Mouse (Mus musculus): ENCODE results near the gene Il2rg.

Il2rg gene

DNA sequence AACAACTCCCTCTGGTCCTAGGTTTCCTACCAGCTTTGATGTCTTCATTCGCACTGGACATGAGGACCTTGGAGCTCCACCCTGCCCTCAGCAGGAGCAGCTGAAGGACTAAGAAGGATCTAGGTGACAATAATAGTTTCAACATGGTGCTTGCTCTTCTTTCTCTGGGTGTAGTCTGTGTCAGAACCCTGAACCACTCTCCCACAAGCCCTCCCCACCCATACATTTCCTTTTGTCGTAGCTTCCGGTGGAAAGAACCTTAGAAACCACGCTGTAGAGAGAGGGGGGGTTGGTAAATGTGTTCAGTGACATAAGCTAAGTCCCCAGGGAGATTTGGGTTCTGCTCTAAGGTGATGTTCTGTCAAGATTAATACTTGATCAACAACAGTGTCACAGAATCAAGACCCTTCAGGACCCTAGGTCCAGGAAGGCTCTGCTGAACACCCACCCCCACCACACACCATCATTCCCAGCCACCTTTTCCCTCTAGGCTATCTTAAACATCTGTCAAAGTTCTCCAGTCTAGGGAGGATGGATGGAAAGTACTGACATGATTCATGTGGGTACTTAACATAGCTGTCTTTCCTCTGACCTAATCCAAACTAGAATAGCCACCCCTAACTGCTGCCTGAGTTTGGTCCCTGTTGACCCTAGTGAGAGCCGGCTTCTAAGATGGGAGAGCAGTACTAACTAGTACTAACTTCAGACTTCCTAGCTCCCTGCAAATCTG is at the start of gene Il2rg:
TSS of gene Il2rg (minus strand) at position 231 of the 730 bp plus-strand sequence.
- no peak for DNase-seq (ENCODE audit: low spot score)

DNA sequence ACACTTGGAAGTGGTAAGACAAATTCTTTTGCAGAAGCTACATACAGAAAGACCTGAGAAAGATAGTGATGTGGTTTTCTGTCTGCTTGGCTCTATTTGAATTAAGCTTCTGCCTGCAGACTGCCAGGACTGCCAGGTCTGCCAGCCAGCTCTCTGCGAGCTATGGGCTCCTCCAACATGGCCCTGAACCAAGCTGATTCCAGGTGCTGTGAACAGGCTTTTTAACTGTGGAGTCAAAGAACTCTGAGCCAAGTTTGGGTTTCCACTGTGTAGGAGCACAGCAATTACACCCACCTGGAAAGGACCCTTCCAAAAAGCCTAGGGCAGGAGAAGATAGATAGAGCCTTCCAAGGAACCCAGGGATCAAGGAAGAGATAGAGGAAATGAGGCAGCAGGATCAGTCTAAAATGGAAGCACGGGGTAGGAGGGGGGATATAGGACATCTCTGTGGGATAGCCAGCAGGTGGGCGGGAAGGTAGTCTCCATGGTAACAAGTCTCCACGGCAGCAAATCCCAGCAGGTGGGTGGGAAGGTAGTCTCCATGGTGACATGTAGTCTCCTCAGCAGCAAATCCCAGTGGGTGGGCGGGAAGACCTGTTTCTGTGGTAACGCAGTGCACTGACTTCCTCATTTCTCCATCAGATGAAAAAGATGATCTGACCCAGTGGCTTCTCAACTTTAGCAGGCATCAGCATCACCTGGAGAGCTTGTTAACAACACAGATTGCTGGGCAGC is 45.7 kb upstream of the Il2rg start:
- peak; percentile 47 for DNase-seq (ENCODE audit: low spot score)

DNA sequence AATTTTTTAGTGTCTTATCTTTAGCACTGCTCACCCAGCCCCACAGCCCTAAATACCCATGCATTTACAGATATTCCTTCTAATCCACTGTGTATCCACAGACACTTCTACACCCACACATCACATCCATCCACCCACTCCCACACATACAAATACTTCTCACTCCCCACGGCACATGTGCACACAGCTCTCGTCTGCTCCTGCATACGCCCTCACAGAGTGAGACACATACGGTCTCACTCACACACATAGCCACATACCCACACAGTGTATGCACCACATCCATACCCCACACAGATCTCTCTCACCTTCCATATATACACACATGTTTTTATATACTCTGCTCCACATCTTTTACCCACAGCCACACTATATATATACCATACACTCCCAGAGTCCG is 41.2 kb upstream of the Il2rg start:
- no peak for DNase-seq (ENCODE audit: low spot score)

DNA sequence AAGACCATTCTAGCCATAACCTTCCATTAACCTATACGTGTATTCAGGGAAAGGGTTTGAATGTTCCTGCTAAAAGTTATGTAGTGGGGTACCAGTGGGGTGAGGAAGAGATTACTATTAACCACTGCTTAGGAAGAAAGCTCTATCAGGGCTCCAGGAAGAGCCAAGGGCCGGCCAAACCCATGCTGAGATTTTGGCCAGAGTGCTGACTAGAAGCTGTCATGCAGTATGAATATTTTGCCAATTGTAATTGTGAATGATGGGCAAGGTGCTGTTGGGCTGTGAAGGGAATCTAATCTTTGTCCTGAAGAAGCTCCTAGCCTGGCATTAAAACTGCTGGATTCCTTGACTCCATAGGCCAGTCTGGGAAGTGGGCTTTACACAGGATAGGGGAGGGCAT is 36.6 kb upstream of the Il2rg start:
- DNase-seq (ENCODE audit: low spot score), result no peak

DNA sequence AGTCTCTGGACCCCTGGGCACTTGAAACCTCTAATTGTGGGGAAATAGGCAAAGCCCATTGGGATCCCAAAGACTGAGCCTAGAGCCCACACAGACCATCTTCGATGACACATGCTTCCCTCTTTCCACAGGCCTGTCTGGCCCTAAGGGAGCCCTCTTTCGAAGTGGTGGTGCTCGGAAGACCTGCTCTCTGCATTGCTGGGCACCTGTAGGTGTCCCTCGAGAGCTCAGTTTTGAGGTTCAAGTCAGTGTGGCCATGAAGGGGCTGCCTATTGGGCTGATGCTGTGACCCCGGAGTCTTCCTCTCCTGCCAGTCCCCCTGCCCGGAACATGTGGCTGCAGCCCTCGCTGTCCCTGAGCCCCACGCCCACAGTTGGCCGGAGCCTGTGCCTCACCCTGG is 33.6 kb upstream of the Il2rg start:
- no peak for DNase-seq (ENCODE audit: low spot score)

DNA sequence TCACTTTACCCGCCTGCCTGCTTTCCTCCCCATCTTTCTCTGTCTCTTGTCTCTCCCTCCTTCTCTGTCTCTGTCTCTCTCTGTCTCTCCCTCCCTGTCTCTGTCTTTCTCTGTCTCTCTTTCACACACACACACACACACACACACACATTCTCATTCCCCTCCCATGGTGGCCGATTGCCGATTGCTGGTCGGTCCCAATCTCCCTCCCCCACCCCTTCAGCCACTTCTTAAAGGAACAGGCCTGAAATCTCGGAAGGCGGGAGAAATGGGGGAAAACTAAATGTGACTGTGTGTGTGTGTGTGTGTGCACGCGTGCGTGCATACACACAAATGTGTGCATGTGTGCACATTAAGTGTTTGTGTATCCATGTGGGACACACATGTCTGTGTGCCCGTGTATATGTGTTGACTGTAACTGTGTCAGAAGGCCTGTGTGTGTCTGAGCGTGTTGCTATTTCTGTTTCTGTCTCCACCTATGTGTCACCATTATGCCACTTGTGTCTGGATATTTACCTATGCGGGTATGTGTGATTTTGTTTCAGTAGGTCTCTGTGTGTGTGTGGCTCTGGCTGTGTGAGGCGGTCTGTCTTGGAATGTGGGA is 32.5 kb upstream of the Il2rg start:
- DNase-seq (ENCODE audit: low spot score), result peak; percentile 47

DNA sequence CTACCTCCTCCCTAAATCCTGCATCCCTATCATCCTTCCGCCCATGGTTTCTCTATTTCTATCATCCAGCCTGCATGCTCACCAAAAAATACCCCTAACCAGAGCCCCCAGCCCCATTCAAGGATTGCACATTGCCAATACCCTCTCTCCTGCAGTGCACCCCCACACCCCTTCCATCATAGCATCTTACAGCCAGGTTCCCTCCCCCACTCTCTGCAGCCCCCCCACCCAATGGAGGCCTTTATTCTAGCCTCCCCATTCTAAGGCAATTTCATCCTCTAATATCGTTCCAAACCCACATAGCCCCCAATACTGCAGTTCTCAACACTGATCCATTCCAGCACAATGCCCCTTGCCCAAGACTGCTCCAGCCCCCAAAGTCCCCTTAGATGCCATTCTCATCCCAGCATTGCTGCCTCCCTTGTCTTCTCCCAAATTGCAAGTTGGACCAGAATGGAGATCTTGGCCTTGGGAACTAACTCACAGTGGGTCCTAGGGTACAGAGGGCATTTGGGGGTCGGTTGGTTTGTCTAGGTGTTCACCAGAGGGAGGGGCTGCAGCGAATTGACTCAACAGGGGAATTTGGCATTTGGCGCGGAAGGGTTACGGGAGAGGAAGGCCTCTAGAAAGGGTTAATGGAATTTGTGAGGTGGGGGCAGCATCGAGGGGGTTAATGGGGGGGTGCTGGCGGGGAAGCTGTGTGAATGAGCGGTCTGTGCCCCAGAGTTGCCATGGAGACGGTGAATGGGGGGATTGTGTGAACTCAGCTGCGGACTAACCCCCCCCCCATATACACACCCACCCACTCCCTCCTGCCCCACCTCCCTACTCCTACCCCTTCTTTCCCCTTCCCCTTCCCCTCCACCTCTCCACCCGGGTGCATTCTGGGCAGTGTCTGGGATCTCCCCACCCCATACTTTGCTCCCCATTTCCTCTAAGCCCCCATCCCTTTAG is 31.7 kb upstream of the Il2rg start:
- peak; percentile 46 for DNase-seq (ENCODE audit: low spot score)

DNA sequence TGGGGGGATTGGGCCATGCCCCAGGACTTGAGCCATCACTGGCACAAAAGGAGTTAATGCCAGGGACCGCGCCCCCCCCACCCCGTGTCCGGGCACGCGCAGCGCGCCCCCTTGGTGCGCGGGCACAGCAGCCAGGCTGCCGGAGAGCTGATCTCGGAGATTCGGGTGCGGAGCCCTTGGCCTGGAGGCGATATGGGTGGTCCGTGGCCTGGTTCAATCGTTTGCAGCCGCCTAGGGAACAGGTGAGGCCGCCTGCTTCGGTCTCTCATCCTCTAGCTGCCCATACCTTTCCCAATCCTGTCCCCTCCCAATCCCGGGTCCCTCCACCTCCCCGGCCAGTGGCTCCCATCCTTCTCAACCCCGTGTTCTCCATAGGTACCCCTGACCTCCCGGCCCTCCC is 31.0 kb upstream of the Il2rg start, which contains the start of gene Nlgn3:
TSS of gene Nlgn3 (plus strand) at position 114 of the 400 bp plus-strand sequence.
- DNase-seq (ENCODE audit: low spot score), result peak; percentile 38

DNA sequence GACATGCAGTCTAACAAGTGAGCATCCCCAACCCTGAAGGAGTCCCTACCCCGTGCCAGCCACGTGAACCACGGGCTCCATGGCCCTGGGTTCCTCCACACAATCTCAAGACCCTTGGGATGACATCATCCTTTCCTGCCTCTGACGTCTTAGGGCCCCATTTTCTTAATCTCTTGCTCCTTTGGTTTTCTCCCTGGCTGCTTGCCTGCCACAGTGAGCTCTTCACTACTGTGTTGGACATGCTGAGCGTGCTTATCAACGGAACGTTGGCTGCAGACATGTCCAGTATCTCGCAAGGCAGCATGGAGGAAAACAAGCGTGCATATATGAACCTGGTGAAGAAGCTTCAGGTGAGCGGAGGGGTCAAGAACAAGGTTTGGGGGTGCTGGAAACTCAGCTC is 22.1 kb upstream of the Il2rg start:
- no peak for DNase-seq (ENCODE audit: low spot score)

DNA sequence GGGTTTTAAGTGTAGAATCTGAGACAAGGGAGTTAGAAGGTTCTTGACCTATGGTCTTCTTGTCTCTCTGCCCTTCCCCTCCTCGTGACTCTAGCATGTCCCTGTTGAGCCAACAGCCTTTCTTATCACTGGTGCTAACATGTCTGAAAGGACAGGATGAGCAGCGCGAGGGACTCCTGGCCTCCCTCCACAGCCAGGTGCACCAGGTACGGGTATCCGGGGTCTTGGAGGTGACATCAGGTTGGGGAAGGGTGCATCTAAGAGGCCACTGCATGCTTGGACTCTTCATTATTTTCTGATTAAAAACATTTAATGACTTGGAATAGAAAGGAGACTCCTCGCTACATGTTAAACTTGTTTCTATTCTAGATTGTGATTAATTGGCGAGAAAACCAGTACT is 21.0 kb upstream of the Il2rg start:
- DNase-seq (ENCODE audit: low spot score), result no peak

DNA sequence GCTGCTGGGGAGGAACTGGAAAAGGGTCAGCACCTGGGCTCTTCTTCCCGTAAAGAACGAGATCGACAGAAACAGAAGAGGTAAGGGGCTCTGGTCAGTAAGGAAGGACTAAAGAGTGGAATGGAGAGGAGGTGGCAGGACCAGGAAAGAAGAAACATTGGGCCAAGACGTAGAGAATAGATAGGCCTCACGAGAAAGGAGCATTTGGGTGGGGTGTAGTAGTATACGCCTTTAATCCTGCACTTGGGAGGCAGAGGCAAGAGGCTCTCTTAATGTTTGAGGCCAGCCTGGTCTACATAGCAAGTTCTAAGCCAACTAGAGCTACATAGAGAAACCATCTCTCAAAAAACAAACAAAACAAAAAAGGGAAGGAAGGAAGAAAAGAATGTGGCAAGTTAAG is 20.4 kb upstream of the Il2rg start:
- DNase-seq (ENCODE audit: low spot score), result no peak

DNA sequence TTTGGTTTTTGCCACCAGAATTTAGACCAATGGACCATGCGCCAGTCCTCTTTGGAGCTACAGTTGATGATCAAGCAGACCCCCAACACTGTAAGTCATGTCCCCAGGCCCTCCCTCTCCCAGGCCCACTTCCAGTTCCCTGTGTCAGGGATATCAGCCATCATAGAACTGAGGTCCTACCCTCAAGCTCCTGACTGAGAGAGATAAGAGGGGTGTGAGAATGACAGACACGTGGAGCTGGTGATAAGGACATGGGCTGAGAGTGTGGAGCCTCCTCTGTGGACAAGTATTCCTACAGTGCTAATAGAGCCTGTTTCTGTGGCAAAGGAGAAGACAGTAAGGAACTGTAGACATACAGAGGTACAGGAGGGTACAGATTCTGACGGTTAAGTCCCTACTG is 19.5 kb upstream of the Il2rg start:
- DNase-seq (ENCODE audit: low spot score), result no peak

DNA sequence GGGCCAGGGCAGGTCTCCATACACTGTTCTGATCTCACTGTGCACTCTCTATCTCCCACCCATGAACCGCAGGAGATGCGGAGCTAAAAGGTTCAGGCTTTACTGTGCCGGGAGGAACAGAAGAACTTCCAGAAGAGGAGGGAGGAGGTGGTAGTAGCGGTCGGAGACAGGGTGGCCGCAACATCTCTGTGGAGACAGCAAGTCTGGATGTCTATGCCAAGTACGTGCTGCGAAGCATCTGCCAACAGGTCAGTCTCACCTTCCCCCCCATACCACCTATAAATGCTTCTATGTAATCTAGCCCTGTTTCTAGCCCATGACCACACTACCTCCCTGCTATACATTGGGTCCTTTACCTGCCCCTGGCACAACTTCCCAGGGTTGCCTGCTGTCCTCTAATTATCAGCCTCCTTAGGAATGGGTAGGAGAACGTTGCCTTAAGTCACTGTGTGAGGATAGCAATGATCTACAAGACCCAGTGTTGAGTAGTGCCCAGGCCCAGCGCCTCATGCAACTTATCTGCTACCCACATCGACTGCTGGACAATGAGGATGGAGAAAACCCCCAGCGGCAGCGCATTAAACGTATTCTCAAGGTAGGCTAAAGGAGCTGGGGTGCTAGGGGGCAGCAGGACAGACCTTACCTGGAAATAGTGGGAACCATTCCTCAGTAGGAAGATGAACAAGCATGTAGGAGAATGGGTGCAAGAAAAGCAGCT is 18.1 kb upstream of the Il2rg start:
- no peak for DNase-seq (ENCODE audit: low spot score)

DNA sequence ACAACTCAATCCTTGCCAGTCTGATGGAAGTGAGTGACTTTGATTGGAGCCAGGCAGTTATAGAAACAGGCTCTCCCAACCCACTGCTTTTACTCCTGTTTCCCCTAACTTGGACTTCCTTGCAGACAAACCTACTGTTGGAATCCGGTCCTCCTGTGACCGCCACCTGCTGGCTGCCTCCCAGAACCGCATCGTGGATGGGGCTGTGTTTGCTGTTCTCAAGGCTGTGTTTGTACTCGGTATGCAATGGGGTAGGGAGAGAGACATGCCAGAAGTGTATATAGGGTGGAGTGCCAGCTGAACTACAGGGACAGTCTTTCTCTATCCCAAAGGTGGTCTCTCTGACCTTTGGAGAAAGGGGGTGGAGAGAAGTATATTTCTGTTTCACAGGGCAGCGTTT is 17.5 kb upstream of the Il2rg start:
- peak; percentile 71 for DNase-seq (ENCODE audit: low spot score)

DNA sequence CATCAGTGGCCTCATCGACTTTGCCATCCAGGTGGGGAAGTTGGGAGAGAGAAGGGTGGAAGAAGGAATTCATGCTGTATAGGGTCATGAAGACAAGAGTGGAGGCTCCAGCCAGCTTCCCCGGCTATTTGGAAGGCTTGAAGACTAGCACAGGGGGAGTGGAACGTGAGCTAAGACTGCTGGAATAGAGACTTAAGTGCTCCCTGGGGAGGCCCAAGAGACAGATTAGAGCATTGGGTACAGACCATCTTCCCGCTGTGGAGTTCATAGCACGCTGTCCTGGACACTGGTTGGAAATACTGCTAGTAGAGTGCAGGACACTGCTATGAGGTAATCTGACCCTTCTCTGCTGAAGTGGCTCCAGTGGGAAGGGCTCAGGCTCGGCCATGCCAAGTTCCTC is 14.8 kb upstream of the Il2rg start:
- no peak for DNase-seq (ENCODE audit: low spot score)

DNA sequence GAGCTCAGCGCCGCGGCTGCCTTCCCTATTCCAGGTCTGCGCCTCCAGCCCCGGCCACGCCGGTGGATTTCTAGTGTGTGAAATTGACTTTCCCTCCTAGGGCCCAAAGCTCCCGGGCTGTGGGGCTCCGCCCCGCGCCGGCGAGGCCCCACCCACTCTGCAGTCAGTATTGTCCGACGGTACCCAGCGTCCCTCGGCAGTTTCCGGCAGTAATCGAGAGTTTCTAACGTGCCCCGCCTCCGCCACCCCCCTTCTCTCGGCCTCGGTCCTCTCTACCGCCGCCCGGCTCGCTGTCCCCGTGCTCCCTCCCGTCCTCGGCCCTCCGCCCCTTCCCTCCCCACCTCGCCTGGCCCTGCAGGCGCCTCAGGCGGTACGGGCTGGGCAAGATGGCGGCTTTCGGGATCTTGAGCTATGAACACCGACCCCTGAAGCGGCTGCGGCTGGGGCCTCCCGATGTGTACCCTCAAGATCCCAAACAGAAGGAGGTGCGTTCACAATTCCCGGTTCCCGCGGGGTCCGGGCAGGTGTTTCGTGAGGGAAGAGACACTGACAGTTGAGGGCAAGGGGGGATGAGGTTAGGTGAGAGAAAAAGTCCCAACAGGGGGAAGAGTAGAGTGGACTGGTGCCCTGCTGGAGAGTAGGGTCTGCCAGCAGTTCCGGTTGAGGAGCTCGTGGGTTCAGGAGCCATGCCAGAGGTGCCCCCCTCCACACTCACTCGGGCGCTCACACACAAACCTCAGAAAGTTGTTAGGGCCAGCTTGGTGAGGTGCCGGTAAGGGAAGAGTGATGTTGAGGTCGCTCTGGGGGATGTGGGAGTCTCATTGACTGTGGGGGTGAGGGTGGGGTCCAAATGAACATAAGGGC is 6.1 kb upstream of the Il2rg start, which contains the start of gene Med12:
TSS of gene Med12 (plus strand) at position 156 of the 864 bp plus-strand sequence.
- peak; percentile 92 for DNase-seq (ENCODE audit: low spot score)

DNA sequence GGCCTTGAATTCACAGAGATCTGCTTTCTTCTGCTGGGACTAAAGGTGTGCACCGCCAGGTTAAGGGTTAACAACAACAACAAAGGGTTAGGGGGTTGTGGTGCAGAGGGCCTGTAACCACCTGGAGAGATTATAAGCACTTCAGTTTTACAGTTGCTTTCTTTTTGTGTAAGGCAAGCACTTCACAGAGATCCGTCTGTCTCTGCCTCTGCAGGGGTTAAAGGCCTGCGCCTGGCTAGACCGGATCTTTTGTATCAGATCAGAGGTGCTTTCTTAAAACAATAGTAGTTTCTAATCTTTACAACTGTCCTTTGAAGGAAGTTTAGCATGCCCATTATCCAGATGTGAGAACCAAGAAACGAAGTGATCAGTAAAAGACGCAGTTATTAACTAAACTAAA is 5.4 kb upstream of the Il2rg start:
- no peak for DNase-seq (ENCODE audit: low spot score)

DNA sequence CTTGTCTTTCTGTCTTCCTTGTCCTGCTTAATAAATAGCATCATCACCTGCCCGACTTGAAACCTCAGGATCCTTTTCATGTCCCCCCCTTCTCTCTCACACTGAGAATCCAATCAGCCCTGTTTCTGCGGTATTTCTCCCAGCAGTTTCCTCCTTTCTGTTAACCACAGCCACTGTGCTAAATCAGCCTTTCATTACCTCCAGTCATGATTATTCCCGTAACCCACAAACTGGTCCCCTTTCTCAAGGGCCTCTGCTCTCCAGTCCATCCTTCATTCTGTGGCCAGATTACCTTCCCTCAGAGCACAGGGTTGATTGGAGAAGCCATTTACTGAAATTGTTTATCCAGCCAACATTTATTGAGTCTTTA is 685 bp upstream of the Il2rg start, which contains the start of gene Gm20489:
TSS of gene Gm20489 (minus strand) at position 269 of the 370 bp plus-strand sequence.
- no peak for DNase-seq (ENCODE audit: low spot score)

DNA sequence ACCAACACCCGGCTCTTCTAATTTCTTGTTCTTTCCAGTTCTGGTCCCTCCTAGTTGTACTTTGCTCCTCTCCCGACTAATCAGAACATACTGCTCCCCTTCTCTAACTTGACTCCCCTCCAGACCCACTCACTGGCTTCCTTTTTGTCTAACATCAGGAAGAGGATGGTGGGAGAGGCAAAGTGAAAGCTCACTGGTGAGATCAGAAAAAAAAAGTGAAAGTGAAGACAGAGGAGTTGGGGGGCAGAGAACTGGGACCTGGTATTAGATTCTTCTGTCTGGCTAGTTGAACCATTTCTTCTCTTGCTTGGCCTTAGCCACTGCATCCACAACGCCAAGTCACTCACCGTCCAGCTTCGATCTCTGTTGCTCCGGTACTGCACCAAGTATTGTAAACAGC is 1.4 kb downstream of the Il2rg start:
- DNase-seq (ENCODE audit: low spot score), result no peak

DNA sequence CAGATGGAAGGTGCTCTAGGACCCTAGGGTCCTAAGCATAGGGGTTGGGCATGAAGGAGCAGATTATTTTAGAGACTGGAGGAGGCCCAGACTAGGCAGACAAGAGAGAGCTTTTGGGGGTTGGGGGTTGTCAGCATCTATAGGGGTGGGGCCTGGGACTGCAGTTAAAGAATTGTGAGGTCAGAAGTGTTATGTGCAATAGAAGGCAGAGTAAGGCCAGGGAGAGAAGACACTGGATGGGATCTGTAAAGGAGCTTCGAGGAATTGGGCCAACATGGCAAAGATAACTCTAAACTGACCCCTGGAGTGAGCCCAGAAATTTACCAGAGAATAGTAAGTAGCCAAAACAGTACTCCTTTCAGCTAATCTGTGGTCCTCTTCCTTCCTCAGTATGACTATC is 4.2 kb downstream of the Il2rg start, which contains the start of gene Gm614:
TSS of gene Gm614 (minus strand) at position 101 of the 400 bp plus-strand sequence.
- DNase-seq (ENCODE audit: low spot score), result no peak

All from embryo, embryonic 10 days (tissue).